Mouse (Mus musculus) brain, adult 2 months (tissue): ENCODE data around the gene Stim2.

Experiments
- DNase-seq: peaks from one replicate; pipeline ENCODE4 v3.0.0; 2011; ENCODE audit warnings: low read depth, low spot score

The Stim2 gene

DNA sequence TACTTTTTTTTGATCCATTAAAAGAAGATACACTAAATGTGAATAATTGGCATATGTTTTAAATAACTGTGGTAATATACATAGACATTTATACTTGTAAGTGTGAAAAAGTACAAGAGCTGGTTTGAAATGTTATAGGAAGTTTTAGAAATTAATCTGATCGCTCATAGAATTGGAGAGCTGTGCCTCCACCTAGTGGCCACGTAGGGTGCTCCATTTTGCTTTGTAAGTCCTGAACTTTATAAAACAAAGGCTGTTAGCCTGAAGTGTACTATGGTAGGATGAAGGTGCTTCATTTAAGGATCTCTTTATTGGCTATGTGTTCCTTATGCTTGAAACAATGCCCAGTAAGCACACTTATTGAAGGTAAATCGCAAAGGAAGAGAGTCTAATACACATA lies 115.0 kb downstream of the Stim2 start:
- DNase-seq = peak; percentile 85

DNA sequence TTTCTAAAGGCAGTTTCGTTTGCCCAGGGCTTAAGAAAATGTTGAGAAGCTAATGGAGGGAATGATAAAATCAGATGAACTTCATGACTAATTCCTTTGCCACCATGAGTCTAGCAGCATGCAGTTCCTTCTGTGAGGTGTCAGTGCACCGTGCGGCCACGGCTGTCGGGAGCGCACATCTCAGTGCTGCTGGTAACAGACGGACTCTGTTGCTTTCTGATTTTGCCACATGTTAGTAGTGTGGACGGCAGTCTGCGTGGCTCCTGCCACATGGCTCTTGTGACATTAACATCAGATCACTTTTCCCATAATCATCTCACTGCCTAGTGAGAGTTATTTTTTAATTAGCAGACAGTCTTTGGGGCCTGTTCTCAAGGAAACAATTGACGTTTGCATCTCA lies 118.2 kb downstream of the Stim2 start:
- DNase-seq = no peak

DNA sequence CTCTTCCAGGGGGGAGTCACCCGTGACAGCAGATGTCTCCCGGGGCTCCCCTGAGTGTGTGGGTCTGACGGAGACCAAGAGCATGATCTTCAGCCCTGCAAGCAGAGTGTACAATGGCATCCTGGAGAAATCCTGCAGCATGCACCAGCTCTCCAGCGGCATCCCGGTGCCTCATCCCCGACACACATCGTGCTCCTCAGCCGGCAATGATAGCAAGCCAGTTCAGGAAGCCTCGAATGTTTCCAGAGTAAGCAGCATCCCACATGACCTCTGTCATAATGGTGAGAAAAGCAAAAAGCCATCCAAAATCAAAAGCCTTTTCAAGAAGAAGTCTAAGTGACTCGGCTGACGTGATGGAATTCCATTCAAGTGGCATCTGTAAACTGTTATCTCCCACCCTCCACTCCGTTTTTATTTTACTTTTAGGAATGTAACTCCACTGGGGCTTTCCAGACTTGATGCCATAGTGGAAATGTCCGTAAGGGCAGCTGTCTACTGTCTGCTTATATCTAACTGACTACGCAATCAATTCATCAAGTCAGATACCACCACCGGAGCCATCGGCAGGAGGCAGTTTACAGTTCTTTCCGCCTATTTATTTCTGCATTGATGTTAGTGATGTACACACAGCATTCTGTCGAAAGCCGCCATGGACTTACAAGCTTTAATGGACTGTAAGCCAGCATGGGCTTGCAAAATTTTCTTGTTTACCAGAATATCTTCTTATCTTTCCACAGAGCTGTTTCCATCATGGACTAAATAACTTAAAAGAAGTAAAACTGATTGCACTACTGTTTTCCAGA lies 120.3 kb downstream of the Stim2 start:
- DNase-seq = no peak

DNA sequence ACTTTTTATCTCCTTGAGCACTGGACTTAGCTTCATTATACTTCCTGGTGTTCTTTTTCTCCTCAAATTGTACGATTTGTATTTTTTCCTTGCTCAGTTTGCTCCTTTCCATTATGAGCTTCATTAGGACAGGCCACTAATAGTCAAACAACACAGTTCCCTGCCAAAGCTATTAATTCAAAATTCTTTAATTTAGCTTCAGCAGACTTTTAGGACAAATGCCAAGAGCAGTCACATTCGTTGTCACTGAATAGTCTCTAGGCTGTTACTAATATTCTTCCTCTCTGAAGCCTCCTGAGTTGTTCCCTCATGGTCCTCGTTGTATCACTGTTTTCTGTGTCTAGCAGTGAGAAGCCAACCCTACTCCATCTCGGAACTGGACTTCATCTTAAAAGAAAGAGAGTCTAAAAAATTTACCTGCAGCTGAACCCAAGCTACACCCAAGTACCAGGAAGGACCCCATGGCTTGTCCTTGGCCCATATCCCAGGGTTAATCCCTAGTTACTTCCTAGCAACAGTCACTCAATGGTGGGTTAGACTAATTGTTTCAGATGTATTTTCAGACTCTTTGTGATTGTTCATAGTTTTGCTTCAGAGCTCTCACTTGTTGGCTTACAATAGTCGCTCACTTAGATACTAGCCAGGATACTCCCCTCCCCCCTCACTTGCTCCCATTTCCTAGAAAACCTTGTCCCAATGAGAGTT lies 149.9 kb downstream of the Stim2 start:
- DNase-seq = no peak

DNA sequence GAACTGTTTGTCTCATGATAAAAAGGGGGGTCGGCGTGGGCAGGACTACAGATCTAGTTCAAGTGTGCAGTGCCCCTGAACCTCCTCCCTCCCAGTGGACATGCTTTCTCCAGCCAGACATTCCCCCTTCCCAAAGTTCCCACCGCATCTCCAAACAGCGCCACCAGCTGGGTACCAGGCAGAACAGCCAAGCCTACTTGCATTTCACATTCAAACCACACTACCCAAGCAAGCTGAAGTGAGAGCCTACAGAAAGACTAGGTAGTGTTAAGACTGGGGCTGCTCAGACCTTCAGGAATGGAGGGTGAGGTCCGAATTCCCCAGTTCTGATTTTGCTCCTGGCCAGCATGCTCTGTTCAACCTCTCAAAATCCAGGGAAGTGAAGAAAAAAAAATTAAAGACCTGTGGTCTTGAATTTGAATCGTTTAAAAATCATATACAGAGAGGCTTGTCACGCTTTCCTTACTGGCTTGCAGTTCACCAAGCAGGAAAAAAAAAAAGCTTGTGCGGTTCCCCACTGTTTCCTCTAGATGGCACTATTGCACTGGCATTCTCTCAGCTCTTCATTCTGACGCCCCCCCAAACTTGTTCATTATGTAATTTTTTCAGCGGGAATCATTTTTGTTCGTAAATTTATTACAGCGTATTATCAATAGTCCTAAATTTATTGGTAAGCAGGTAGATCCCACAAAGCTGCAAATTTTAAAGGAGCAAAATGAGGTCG lies 156.4 kb downstream of the Stim2 start:
- DNase-seq = peak; percentile 87

DNA sequence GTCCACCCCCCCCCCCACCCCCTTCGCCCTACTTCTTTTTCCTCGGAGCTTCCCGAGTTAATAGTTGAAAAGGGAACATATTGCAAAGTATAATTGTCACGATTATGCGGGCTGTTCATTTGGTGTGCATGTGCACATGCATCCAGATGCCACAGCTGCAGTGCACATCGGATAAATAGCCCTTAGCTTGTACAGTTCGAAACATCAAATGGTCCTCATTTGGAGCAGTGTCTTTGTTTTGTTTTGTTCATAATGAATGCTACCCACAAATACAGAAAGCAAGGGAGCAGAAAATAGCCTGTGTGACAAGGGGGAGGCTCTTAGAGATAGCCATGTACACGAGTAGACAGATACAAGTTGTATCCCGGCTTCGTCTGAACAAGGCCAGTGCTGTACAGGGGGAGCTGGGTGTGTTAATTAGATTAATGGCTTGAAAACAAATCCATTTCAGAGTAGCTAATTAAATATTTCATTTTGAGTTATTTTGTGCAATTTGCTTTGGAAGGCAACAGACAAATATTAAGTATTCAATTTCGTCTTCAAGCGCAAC lies 157.0 kb downstream of the Stim2 start:
- DNase-seq = peak; percentile 40

DNA sequence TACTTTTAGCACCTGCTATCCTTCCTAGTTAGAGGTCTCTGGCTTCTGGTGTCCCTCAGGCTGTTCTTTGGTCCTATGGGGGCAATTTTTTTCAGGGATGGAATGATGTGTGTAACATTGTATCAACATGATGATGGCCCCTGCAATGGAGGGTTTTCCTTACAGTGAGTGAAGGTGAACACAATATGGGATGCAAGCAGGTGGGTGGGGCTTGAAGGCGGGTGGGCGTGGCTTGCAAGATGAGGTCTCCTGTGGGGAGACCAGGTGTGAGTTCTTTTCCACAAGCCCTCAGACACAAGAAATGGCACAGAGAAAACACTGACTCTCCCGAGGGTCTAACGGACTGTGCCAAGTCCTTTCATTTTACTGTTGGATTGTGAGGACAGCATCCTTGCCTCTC lies 157.6 kb downstream of the Stim2 start:
- DNase-seq = no peak

DNA sequence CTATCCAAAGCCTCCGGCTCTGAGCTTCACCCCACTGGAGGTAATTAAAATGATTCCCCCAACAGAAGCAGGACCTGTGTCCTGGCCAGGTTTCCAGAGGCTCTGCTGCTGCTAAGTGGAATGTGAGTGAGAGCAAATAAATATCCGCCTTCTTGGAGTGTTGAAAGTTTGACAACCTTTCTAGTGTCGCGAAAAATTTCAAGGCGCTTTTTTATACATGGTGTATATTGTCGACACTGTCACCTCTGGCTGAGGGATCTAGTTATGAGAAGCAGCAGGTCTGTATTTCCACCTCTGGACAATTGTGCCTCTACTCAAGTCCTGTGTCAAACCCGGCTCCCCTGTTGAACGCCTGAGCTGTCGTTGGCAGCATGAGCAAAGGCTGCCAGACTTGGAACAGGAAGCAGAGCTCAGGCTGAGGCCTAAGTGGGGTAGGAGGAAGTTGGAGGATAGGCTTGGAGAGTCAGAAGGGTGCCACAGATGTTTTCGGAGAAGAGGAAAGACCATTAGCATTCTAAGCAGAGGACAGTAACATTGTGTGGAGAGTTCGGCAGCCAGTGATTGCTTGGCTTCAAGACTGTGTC lies 158.7 kb downstream of the Stim2 start:
- no peak for DNase-seq

DNA sequence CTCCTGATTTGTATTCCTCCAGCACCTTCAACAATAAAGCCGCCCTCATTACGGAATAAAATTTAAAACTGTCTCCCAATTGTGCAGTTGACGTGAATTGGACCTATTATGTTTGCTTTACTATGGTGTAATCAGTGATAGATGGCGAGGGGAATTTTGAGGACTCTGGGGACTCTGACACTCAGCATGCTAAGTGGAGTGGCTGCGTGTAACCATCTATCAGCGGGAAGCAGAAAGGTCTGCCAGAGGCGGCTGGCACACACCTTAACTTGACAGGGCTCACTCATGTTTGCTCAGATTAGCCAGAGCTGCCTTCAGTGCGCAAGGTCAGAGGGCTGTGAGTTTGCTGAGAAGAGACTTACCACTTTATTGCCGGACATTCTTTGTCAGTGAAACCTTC lies 159.9 kb downstream of the Stim2 start:
- no peak for DNase-seq

DNA sequence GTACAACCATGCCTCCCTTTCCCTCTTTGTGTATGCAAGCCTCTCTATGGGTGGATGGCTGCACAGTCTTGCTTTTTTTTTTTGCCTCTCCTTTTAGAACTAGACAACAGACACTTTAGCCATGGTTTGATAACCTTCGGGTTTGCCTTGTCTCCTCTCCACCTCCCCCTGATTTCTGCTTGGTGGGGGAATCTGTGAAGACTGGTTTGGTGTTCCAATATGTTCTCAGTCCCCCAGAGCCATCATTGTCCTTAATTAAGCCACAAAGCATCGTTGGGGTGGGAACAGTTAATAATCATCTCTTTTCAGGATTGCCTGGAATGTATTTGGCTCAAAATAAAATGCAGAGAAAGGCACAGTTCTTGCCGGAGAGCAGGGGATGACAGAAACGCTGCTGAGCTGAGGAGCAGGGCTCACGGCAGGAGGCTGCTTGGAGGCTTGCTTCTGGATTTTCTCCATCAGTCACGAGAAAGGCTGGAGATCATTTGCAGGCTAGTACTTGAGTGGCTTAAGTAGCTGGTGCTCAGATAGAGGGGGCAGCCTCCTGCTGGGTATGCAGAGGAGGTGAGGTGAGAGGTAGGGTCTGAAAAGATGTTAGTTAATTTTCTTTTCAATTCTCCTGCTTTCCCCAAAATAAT lies 161.0 kb downstream of the Stim2 start:
- DNase-seq = peak; percentile 63

DNA sequence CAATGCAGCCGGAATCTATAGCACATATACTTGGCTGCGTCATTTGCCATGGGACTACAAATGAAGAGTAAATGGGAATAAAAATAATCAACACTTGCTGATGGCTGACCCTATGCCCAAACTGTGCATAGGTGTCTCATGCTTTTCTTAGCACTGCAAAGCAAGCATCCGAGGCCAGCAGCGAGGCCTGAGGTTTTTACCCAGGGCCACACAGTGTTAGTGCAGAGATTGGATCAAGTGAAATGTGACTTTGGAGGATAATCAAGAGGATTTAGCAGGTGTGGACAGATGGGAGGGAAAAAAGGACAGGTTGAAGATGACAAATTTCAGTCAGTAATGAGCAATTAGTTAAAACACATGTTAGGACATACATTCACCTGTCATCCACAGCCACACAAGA lies 162.3 kb downstream of the Stim2 start:
- no peak for DNase-seq

DNA sequence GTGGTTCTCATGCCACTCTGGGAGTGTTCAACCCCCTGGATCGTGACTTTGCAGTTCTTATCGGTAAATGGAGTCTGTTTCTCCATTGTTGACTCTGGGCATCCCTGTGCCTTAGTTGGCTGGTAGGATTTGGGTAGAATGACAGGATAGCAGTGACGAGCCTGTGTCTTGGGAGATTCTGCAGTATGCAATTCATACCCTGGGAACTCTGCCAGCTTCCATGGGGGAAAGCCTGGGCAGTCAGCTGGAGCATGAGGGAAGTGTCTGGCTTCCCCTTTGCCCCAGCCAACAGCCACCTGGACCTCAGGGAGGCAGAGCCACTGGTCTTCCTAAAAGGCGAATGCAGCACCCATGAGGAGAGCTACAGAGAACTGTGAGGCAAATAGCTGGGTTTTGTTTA lies 165.6 kb downstream of the Stim2 start:
- DNase-seq = no peak
